Mouse (Mus musculus) brain, embryonic 18.5 days (tissue): ENCODE measurements around the gene Jpt1.
A peak's percentile ranks its signal among the peaks of the same experiment; 100 is the strongest.
"Not testable (repeated sequence)": the region's sequence is repeated elsewhere in the genome, so short reads cannot be mapped to it uniquely, and the experiment has no call there.

Experiments used
- DNase-seq: peaks from one replicate; pipeline ENCODE4 v3.0.0-alpha.2; 2012; ENCODE audit warnings: low read depth, low spot score

The Jpt1 gene

DNA sequence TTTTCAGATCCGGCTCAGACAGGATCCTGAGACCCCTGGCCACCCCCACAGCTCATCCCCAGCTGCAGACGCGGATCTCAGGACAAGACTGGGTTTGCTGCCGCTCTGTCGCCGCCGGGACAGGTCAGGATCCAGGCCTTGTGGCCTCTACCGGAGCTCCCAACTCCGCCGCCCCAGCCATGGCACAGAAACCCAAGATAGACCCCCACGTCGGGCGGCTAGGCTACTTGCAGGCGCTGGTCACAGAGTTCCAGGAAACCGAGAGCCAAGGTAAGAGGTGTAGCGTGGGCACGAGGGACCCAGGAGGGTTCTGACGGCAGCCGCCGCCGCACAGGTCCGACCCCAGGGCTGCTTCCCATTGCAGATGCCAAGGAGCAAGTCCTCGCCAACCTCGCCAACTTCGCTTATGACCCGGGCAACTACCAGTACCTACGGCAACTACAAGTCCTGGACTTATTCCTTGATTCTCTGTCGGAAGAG lies 38.4 kb downstream of the Jpt1 start:
- no peak for DNase-seq

DNA sequence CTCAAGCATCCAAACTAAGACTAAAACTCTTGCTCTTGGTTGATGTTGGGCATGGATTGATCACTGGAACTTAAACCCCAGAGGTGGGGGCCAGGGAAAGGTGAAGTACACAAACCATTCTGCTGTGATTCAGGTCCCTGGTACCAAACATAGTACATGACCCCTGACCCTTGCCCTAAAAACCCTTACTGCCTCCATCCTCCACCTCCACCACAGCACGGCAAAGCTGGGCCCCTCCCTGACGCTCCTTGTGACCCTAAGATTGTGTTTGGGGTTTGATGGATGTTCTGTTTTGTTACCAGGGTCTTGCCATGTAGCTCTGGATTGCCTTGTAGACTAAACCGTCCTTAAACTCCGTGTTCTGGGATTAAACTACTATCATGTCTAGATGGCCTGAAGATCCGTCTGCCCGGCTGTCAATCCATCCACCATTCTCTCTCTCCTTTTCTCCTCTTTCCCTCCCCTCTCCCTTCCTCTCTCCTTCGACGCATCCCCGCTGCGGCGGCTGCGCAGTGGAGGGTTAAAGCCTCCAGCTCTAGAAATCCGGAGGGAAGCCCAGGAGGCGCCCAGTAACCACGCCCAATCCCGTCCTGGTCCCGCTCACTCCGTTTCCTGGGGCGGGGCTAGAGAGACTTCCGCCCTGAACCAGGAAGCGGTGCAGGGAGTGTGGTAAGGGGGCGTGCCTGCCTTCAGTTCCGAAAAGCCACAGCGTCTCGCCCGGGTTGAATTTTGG lies 39.0 kb downstream of the Jpt1 start, which contains the start of gene Armc7:
Gene Armc7, plus strand, starts transcription at position 643 of the 733 bp plus-strand sequence.
- peak; percentile 88 for DNase-seq

DNA sequence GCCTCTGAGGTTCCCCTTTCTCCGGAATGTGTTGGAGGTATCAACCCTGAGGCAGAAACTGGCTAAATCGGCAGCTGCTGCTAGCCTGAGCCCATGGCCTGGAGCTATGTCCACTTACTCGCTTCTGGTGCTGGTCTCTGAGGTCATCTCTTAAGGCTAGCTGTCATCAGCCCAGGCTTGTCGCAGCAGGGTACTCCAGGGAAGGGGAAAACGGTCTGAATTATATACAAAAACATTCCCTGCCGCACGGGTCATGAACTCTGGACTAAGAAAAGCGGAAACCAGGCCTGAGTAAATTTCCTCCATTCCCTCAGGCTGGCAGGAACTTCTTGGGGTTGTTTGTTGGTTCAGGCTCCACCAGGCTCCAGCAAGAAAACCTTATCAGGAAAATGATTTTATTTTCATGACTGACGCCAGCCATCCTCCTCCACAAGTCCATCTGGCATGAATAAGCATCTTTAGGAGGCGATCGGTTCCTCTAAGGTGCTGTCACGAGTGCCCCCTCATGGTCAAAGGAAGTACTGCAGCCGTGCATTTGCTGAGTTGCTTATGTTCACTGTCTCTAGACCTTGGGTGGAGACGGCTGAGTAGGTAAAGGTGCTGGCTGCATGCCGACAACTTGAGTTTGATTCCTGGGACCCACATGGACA lies 40.4 kb downstream of the Jpt1 start:
- peak; percentile 80 for DNase-seq

DNA sequence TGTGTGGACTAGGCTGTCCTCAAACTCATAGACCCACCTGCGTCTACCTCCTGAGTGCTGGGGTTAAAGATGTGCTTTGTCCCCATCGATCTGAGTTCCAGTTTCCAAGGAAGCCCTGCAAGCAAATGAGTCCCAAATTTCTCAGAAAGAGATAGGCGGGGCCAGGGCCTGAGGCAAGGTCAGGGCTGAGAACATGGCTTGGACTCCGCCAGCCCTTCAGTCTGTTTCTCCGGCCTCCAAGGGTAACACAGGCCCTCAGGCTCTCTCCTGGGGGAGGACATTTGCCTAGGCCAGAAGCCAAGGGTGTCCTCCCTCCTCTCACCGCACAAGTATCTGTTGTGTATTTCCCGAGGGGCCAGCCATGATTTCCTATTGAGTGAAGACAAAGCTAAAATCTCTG lies 42.0 kb downstream of the Jpt1 start:
- no peak for DNase-seq

DNA sequence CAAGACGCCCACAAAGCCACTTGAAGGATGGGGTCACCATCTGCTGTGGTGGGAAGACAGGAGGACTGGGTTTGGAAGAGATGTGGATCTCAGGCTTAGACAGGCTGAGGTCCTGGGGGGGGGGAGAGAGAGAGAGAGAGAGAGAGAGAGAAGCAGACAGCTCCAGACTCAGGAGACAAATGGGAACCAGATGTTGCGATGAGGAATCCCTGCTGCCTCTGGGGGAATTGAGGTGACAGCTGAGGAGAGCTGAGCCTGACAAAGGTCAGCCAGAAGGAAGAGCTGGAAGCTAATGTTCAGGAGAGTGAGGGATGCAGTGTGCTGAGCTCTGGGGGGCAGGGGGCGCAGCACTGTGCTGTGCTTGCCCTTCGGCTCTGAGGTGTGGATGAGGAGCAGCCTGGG lies 47.0 kb downstream of the Jpt1 start:
- DNase-seq, result no peak

DNA sequence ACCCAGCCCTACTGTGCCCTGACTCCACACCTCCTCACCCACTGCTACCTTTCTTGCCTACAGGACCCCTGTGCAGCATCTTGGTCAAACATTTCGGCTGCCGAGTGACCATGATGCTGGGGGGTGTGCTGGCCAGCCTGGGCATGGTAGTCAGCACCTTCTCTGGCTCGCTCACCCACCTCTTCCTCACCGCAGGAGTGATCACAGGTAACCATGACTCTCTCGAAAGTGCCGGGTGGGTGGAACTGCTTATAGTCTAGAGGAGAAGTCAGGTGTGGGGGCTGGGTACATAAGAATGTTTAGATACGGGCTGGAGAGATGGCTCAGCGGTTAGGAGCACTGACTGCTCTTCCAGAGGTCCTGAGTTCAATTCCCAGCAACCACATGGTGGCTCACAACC lies 49.3 kb downstream of the Jpt1 start:
- DNase-seq, result no peak

DNA sequence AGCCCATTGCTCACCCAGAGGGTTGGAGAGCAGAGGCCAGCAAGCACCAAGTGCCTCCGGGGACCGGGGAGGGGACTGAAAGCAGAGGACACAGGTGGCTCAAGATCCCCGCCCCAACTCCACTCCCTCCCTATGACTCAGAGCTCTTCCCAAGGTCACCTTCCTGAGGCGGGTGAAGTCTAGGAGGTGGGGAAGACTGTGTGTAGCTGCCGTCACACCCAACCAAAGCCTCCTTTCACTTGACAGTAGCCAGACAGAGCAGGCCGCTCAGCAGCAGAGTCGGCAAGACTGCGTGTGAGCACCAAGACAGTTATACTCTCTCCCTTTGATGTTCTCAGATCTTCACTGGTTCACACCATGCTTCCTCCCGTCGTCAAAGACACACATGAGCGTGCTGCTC lies 50.8 kb downstream of the Jpt1 start:
- no peak for DNase-seq

DNA sequence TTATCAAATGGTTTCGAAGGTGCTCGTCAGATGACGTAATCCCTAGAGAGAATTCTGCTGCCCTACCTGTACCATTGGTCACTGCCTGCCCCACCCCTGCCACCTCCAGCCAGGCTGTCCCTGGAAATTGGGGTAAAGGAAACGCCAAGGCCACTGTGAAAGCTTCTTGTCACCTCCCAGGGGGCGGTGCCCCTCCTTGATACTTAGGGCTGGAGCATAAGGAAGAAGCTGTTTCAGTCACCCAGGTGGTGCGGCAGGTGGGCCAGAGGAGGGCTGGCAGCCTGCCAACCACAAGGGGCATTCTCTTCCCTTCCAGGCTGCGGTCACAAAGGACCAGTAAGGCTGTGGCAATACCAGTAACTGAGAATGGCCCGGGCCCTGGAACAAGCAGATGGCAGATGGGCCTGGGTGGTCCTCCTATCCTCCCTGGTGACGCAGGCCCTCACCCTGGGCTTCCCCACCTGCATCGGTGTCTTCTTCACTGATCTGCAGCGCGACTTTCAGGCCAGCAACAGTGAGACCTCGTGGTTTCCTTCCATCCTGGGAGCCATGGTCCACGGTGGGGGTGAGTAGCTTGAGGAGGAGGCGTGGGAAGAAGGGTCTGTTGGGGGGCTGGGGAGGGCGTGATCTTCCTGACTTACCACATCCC lies 51.8 kb downstream of the Jpt1 start, which contains the start of gene Slc16a5:
Gene Slc16a5, plus strand, starts transcription at position 232 of the 649 bp plus-strand sequence.
- no peak for DNase-seq

DNA sequence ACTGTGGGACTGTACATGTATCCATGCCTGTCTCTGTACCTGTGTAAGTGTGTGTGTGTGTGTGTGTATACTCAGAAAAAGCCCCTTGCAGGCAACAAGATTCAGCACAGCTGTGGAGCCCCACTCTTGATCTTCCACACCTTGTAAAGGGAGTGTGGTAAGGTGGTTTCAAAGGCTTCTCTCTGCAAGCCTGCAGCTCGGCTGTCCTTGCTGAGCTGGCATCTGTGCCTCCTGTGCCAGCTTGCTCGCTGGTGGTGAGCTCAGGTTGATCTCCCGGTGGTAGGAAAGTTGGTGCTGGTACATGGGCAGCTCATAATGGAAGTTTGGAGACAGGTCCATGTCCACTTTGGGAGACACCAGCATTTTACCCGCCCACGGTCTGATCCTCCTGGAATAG lies 52.3 kb downstream of the Jpt1 start:
- DNase-seq, result no peak

DNA sequence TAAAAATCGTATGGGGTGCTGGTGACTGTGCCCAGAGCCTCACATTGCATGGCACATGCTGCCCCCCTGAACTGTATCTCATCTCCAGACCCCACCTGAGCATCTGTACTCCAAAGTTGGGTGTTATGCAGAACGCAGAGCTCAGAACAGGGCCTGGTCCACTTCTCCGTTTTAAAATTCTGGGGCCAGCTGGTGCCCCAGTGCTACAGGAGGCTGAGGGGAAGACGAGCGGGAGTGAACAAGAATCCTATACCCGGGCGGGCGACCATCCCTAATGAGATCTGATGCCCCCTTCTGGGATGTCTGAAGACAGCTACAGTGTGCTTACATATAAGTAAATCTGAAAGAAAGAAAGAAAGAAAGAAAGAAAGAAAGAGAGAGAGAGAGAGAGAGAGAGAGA lies 53.2 kb downstream of the Jpt1 start:
- no peak for DNase-seq

DNA sequence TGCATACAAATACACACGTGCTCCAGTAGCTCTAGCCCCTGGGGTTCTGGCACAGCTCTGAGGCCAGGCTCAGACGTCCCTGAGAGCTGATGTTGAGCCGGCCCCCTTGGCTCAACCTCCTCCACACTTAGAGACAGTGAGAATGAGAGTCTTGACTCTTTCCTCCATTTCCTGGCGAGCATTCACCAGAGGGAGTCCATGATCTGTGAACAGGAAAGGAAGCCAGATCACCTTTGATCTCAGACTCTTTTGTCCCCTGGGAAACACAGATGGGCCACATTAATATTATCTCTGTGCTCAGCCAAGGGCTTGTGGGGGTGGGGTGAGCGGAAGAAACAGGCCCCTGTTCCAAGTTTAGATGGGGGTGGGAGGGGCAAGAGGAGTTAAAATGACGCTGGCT lies 56.8 kb downstream of the Jpt1 start:
- no peak for DNase-seq

DNA sequence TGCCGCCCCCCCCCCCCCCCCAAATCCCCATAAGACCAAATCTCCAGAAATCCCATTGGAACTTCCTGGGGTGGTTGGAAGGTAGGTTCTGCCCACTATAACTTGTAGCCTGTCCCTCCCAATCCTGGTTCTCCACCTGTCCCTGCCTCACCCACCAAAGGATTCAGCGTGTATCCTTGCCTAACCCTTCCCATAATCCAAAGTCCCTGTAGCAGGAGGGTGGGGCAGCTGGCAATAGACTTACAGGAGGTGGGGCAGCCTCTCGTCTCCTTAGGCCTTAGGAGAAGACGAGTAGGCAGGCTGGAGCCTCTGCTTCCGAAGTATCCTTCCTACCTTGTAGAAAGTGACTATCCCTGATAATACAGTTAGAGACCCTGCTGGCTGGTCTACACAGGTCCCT lies 58.0 kb downstream of the Jpt1 start:
- no peak for DNase-seq

DNA sequence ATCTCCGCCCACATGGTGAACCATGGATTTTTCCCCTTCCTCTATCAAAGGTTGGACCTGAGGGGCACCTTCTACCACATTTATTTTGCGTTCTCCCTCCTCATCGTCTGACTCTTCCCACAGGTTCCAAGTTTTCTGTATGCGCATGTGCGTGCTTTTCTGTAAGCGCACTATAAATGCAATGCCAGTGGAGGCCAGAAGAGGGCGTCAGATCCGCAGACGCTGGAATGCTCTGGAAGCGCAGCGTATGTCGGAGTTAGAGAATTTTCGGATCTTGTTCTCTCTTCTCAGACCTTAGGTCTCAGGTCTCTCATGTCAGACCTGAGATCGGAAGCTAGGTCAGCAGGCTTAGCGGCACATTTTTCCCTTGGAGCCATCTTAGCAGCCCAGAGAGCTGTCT lies 58.6 kb downstream of the Jpt1 start:
- no peak for DNase-seq

DNA sequence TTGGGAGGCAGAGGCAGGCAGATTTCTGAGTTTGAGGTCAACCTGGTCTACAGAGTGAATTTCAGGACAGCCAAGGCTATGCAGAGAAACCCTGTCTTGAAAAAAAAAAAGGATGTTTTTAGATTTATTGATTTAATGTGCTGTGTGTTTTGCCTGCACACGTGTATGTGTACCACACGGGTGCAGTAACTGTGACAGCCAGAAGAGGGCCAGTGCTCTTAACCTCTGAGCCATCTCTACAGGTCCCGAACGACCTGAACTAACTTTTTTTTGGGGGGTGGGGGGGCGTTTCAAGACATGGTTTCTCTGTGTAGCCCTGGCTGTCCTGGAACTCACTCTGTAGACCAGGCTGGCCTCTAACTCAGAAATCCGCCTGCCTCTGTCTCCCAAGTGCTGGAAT lies 59.4 kb downstream of the Jpt1 start:
- not testable (repeated sequence) for DNase-seq

DNA sequence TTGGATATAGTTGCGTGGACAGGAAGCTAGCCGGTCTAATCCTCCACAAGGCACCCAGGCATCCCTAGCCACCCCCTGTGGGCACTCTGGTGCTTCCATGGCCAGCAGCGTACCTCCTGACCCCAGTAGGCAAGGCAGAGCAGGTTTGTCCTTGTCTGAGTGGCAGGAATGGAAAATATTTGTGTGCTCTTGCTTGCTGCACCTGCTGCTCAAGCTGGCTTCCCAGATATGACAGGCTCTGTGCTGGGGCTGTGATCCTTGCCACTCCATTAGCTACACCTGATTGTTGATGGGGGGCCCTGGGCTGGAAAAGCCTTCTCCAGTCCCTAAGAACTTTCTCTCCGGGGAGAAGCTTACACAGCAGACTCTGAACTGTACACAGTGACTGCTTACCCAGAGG lies 60.9 kb downstream of the Jpt1 start:
- DNase-seq, result no peak

DNA sequence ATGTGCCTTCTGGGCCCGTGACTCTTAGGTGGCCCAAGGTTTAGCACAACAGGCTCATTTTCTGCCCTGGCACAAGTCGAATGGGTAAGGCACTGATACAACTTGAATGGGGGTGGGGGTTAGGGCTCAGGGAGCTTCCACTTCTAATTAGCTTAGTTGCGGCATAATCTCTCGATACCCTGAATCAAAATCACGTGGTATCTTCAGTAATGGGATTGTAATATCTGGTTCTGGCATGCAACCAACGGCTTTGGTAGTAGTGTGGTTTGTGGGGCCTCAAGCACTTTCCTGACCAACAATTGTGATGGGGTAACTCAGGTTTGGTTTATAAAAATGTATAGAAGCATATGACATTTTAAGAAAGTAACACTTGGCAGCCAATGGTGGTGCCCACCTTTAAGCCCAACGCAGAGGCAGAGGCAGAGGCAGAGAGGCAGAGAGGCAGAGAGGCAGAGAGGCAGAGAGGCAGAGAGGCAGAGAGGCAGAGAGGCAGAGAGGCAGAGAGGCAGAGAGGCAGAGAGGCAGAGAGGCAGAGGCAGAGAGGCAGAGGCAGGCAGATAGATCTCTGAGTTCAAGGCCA lies 61.8 kb downstream of the Jpt1 start:
- DNase-seq, result no peak

DNA sequence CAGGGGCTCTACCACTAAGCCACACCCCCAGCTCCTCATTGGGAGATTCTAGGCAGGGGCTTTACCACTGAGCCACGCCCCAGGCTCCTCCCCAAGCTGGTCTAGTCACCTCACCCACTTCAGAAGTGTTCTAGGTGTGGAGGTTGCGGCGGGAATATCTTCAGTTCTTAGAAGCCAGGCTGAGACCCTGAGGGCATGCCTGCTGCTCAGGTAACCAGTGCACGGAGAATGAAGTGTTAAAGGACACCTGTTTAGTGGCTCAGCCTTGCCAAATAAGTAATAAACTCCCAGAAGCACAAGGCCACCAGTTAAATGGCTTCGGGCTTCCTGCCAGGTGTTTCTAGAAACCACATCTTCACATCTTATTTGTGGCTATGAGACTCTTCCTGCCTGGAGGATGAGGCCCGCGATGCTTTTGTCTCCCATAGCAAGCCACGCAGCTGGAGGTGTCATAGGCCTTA lies 62.4 kb downstream of the Jpt1 start:
- no peak for DNase-seq

DNA sequence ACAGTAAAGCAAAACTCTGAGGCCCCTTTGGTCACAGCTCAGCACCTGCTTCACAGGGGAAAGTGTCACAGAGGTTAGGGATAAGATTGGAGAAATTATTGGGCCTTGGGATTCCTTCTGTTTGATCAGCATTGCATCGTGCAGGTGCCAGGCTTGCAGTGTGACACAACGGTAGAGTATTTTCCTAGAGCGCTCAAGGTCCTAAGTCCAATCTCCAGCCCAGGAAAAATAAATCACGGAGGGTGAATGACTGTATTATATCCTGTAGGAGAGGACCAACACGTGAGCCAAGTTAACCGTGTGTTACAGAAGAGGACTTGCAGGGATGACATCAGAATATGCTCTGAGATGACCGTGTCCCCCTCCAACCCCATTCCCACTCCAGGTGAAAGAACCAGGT lies 64.0 kb downstream of the Jpt1 start:
- DNase-seq, result no peak

DNA sequence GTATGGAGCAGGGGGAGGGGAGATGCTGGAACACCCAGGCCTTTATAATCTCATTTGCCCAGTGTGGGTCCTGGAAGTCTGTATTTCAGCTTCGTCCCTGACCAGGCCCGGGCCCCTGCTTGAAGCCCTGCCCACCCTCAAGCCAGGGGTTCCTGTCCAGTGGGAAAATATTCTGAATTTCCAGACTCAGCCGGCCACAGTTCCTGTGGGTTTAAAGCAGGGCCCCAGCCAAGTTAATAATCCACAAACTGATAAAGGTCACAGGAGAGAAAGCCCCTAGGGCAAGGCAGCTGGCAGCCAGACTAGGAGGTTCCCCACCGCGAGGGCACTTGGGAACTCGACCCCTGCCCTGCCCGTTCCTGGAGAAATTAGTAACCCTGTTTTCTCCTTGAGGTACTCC lies 65.2 kb downstream of the Jpt1 start:
- no peak for DNase-seq

DNA sequence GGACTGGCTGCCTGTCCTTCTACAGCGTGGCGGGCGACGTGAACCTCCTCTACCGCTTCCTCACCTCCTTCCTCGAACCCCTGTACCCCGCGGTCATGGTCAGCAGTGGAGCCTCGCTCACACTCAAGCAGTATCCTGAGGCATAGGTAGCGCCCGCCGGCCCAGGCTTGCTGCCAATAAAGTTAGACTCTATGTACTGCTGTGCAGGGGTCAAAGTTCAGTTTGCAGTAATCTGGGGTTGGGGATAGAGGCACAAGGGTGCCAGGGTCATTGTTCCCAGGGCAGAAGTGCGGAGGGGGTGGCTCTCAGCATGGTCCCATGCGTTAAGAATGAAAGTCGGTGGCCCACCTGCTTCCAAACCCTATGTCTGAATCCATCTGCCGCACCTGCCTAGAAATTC lies 66.1 kb downstream of the Jpt1 start:
- DNase-seq, result no peak
